Mouse (Mus musculus): ENCODE data around the gene Pls1. TPM values are rescaled to one million over a fixed set of nuclear protein-coding genes. Genes with fewer than 3 reads are reported as not detected.

Gene Pls1
- total RNA-seq (2021), result under 1 TPM; 0.18 to 0.26 TPM

GRCm38 (mm10) chr9:95844825-95845460, at the start of gene Pls1:
Pls1 (minus strand) TSS chr9:95845311.
- peak; percentile 87 for DNase-seq

DNA sequence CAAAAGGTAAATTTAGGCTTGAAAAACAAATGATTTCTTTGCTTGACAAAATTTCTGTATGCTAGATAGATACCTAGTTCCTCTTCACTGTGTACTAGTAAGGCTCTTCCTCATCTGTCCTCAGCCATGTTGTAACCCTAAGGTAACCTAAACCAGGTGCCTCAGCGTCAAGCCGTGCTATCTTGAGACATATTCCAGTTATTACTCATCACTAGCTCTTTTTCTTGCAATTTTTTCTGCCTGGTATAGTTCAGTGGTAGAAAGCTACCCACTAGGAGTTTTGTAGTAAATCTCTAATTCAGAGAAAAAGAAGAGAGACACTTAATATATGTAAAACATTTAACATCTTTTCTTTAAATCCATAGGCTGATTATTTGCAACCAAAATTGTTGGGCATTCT, 37.6 kb upstream of the Pls1 start:
- no peak for DNase-seq

DNA sequence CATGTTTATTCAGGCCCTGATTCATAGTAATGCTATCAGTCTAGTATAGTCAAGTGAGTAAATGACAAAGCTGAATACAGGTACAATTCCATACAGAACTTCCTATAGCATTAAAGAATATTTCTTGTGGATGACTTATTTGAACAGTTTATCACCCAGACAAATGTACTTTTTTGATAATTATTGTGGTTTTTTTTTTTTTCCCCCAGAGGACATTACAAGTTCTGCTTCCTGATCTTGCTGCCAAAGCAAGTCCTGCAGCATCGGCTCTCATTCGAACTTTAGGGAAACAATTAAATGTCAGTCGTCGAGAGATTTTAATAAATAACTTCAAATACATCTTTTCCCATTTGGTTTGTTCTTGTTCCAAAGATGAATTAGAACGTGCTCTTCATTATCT, 33.1 kb upstream of the Pls1 start:
- no peak for DNase-seq

- peak; percentile 35 for DNase-seq
These were observed 13.0 kb upstream of the Pls1 start for GRCm38 (mm10) chr9:95858027-95858570.

DNA sequence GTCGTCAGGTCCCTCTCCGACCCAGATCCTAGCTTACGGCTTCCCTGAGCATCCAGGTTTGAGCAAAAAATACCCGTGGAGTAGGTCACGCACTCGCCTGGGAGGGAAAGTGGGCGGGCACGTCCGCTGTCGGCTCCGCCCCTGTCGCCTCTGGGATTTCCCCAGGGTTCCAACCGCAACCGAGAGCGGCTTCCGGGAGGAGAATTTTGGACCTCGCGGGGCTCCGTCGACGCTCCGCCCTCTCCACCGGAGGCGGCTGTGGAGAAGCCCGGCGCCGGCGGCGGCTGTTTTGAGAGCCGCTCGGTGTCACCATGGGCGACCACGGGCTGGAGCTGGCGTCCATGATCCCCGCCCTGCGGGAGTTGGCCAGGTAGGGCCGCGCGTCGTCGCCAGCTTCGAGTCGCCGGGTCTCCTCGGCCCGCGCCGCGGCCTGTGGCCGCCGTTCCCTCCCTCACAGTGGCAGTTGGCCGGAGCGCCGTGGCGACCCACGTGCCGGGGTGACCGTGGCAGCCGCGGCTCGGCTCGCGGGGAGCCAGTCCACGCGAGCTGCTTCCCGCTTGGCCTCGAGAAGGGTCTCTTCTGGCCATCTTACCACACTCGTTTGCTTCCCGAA, 12.4 kb upstream of the Pls1 start, which contains the start of gene Atr:
Gene Atr, plus strand, starts transcription at position 184 of the 613 bp plus-strand sequence.
- peak; percentile 96 for DNase-seq

DNA sequence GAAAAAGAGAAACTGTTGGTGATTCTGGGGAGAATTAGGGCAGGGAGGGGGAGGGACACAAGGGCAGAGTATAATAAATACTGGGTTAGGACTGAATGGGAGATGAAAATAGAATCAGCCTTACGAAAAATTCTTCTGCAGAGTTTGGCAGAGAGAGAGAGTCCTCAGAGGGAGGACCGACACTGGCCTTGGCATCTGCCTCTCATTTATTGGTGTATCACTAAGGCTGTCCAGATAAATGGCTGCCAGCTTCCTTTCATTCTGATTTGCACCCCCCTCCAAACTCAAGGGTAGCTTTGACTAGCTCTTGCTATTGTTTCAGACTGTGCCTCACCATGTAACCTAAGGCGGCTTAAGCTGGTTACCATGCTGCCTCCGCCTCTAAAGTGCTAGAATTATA, 10.9 kb upstream of the Pls1 start:
- peak; percentile 11 for DNase-seq

DNA sequence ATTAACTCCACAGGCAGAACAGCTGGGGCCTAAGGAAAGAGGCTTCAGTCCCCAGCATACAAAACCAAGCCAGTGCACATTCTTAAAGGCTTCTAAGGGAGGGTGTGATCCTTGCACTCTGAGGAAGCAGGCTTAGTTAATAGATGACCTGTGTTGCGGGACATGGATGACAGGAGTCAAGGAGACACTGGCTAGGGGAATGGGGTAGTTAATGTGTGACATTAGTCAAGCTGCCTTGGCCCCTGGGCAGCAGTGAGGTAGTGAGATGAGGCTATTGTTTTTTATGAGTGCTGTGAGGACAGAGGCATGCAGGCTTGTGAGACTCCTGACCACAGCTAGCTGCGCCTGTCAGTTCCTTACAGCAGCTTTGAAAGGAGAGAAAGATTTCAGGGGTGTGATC, 9.8 kb upstream of the Pls1 start:
- no peak for DNase-seq

DNA sequence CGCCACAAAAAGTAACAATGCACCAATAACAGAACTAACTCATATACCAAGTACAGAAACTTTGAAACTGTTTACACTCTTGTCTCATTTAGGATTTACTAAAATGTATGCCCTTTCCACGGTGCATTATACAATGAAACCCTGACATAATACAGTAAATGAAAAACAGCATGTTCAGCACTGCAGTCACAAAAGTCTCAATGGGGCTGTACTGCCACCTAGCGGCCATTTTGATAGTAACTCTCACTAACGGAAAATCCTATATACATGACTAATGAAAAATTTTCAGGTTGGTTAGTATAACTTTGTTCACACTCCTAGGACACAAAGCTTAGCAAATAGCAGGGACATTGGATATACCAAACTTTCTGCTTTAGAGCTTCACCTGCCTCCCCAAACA, 7.8 kb upstream of the Pls1 start:
- DNase-seq, result peak; percentile 82

DNA sequence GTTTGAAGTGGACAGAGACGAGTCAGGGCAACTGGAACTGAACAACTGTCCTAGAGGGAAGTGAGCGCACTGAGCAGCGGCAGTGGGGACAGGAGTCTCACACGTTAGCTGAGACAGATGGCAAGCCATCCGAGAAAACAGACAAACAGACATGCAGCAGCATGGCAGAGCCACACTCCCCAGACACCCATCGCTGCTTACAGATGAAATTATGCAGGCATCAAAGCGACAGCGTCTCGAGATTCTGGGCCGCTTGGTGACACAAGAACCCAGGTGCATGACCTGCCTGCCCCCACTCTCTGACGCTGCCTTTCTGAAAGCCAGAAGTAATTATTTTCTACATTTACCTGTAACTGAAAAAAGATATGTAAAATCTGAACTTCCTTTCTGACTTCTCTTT, 6.6 kb upstream of the Pls1 start:
- DNase-seq, result no peak

DNA sequence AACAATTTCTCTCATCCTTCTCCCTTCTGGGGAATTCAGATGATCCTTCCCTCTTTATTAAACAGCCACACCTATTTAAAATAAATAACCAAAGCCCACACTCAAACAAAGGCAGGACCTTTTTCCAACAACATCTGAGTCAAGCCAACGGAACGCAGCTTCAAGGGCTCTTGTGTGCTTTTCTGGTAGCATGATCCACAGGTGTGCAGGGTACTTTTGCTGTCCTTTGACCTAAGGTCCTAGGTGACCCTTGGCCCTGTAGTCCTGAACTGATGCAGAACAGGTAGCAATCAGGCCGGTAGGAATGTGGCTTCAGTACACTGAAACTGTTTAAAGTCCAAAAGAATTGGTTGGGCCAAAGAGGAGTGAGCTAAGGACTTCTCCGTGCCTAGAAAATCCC, 600 bp upstream of the Pls1 start:
- no peak for DNase-seq

DNA sequence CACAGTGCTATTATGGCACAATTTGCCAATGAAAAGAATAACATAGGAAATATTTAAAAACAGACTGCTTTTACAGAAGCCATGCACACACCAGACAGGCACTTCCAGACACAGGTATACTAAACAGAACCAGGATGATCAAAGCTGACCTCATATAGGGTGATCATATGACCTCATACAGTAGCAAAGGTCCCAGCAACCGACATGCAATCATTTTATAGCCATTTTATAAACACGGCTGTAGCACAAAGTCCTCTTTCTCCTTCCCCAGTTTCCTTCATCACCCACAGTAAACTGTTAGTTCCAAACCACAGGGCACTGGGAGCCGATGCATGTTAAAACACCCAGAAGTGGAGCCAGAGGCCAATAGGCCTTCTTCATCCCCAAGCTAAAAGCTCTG, 5.7 kb downstream of the Pls1 start:
- no peak for DNase-seq

DNA sequence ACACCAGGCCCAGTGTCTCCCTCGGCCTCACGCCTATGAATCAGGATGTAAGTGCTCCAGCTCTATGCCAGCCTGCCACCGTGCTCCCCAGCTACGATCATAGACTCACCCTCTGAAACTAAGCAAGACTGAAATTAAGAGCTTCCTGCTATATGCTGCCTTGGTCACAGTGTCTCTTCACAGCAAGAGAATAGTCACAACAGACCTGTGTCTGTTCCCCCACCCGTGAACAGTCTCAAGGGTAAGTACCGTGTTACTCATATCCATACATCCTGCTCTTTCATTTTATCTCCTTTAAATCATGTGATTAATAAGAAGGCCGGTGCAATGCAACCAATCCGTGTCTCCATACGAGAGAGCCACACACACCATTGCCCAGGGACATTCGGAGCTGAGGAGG, 9.4 kb downstream of the Pls1 start:
- DNase-seq, result no peak

- no peak for DNase-seq
These were observed 10.3 kb downstream of the Pls1 start for GRCm38 (mm10) chr9:95834799-95835198.

- DNase-seq, result no peak
These were observed 12.4 kb downstream of the Pls1 start for GRCm38 (mm10) chr9:95832758-95833157.

DNA sequence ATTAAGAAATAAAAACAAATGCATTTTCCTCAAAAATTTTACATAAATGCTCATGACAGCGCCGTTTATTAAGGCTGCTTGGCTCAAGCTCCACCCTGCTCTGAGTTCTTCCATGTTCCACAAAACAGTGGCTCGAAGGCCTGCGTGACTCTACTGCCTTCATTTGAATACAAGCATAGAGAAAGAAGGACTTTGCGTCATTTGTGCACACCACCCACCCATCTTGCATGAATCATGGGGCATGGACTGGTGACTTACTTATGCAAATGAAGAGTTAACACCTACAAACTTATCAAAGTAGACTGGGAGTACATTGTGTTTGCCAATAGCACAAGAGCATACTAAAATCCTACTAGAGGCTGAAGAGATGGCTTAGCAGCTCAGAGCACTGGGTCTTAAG, 17.5 kb downstream of the Pls1 start:
- DNase-seq, result no peak

- DNase-seq, result no peak
These were observed 22.6 kb downstream of the Pls1 start for GRCm38 (mm10) chr9:95822531-95822930.

DNA sequence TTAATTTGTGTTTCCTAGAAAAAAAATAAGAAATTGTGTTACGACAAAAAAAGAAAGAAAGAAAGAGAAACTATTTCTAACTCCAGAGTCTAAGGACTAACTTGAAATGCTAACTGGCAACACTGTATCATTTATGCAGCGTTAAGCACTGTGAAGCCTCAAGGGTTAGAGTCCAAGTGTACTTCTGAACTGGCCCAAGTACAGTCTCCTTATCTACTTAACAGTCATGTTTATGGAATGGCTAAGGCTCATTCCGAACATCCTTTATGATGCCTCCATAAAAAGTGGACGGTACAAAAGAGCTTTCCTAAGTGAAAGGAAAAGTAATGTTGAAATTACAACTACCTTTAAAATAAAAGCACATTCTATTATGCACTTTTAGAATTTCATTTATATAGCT, 29.4 kb downstream of the Pls1 start:
- DNase-seq, result no peak

- DNase-seq, result no peak
These were observed 30.0 kb downstream of the Pls1 start for GRCm38 (mm10) chr9:95815015-95815673.

DNA sequence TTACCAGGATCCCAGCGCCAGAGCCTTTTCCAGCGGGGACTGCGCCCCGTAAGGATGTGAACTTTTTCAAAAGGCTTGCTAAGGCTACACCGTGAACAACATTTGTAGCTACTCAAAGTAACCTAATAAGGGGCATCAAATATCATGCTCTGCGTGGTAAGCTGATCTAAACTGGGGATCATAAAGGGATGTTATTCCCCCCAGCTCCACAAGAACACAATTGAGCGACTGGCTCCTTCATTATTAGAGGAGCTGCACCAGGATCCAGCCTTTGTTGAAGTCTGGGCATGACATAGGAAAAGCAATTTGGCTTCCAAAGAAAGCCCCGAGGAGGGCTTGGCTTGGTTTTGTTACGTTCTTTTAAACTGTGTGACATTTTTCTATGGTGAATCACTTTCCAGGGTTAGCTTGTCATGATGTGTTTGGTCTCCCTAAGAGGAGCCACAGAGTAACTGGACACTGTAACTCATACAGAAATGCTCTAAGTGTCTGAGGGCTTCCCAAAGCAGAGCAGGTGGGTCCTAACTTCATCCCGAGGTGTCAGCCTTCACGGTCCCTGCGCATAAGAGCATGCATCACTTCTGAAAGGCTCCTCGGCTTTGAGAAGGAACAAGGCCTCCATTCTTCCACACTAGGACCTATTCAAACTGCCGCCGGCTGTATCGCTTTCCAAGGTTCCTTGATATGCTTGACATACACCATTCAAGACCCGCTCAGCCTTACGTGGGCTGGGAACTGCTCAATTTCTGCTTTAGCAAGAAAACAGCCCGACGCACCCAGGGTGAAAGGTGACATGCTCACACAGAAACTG, 31.2 kb downstream of the Pls1 start:
- DNase-seq, result no peak

GRCm38 (mm10) chr9:95811817-95812216, 33.3 kb downstream of the Pls1 start:
- no peak for DNase-seq

DNA sequence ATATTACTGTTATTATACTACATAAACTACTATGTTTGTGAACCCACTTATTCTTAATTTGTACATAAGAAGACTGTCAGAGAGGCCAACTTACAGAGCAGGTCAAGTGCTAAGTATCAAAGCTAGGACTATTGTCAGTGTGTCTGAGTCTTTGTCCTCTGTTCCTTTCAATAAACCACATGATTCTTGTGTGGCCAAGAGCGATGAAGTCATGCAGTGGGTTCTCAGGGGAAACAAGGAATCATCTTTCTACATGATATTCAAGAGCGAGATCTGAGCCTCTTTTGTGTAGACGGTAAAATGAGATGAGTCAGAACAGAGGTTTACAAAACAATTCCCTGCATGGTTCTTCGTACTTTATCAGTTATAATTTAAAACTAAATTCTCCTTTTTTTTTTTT, 35.5 kb downstream of the Pls1 start:
- no peak for DNase-seq

DNA sequence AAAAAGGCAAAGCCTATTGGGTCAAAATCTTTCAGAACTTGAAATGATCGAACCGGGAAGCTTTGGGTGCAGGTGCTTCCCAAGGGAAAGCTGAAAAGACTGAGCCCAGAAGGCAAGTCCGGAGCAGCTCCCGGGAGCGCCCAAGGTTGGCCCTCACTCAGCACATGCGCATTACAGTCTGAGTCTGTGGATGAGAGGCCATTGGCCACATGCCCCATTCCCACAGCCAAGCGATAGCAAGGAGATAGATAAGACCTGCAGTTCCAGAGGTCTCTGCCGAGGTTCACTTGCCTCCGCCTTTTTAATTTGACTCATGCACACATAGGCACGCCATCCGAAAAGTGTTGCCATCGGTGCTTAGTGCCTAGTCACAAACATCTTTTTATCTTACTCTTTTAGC, 39.7 kb downstream of the Pls1 start:
- DNase-seq, result peak; percentile 66

DNA sequence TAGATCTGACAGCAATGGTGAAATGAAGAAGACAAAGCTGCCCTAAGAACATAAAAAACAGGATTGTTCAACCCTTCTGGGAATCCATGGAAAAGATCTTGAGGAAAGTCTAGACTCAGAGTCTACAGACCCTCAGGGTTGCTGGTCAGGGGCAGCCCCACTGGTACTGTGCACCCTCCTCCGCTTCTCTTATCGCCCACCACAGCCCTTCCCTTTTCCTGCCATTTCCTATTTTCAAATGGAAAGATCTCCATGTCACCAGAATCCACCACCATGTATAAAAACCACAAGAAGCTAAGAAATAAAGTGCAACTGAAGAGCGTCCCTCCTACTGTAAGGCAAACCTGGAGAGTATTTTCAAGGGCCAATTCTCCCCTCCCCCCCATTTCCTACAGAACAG, 41.3 kb downstream of the Pls1 start:
- DNase-seq, result no peak
